In genomic region chr10:63526027-63526426, GRCm38 (mm10) we compare ENCODE assay signal across 21 mouse cellular contexts.
"Had no signal": no experiment of that assay in that cellular context is flagged by ENCODE, and none has a peak within 500 bp of the region (broad histone marks: within the 10 kb centered on the region; RNA-seq: fewer than 3 reads in every experiment).

No protein-coding gene starts in this region.

- H3K9me3 ChIP-seq: limb, embryonic 10.5 days; limb, embryonic 13.5 days; liver, embryonic 15.5 days; lung, embryonic 15.5 days; neural tube, embryonic 12.5 days; stomach, embryonic 15.5 days had no signal

- H3K36me3 ChIP-seq: limb, embryonic 10.5 days; limb, embryonic 13.5 days; liver, embryonic 12.5 days; liver, embryonic 15.5 days; lung, embryonic 15.5 days; neural tube, embryonic 12.5 days; neural tube, embryonic 15.5 days; stomach, embryonic 15.5 days had no signal

- H3K9ac ChIP-seq: limb, embryonic 13.5 days; liver, embryonic 12.5 days; liver, embryonic 15.5 days; lung, embryonic 15.5 days; neural tube, embryonic 12.5 days; neural tube, embryonic 15.5 days; stomach, embryonic 15.5 days had no signal

- ATAC-seq: liver, embryonic 12.5 days had no signal

- H3K4me1 ChIP-seq: limb, embryonic 10.5 days; limb, embryonic 13.5 days; liver, embryonic 12.5 days; liver, embryonic 15.5 days; lung, embryonic 15.5 days; neural tube, embryonic 12.5 days; neural tube, embryonic 15.5 days; stomach, embryonic 15.5 days had no signal

- H3K27ac ChIP-seq: limb, embryonic 10.5 days; limb, embryonic 13.5 days; liver, embryonic 12.5 days; liver, embryonic 15.5 days; lung, embryonic 15.5 days; neural tube, embryonic 12.5 days; neural tube, embryonic 15.5 days; stomach, embryonic 15.5 days had no signal

- H3K4me3 ChIP-seq: limb, embryonic 10.5 days; limb, embryonic 13.5 days; liver, embryonic 12.5 days; liver, embryonic 15.5 days; lung, embryonic 15.5 days; neural tube, embryonic 12.5 days; neural tube, embryonic 15.5 days; stomach, embryonic 15.5 days had no signal

- H3K4me2 ChIP-seq: limb, embryonic 13.5 days; liver, embryonic 12.5 days; liver, embryonic 15.5 days; lung, embryonic 15.5 days; midbrain, embryonic 11.5 days; neural tube, embryonic 12.5 days; neural tube, embryonic 15.5 days; stomach, embryonic 15.5 days had no signal

- DNase-seq: kidney, postnatal 14 days; kidney, postnatal 4 days; liver; lung, adult 18-20 months; lung, postnatal 10 days; lung, postnatal 4 days; midbrain, embryonic 14.5 days; right cerebral cortex, adult 18-20 months; right cerebral cortex, postnatal 14 days; right cerebral cortex, postnatal 4 days; spleen, adult 18-20 months; thymus, postnatal 25 days had no signal

- H3K27me3 ChIP-seq: limb, embryonic 13.5 days; liver, embryonic 12.5 days; liver, embryonic 15.5 days; lung, embryonic 15.5 days; neural tube, embryonic 12.5 days; neural tube, embryonic 15.5 days; stomach, embryonic 15.5 days had no signal
